Mouse (Mus musculus) heart, embryonic 15.5 days (tissue): ENCODE measurements around the gene Peli2. TPM values are rescaled to one million over a fixed set of nuclear protein-coding genes. Genes with fewer than 3 reads are reported as not detected.
A peak's percentile ranks its signal among the peaks of the same experiment; 100 is the strongest.

Source experiments
- ATAC-seq: fragments of 200-750 bp; cut with Nextera tagmentation; replicated peaks from 2 replicates; pipeline ENCODE4 v1.8.0; 2017; ENCODE audit warnings: low read depth, moderate TSS enrichment; ENCODE audit not compliant: insufficient number of reproducible peaks, insufficient read depth, low FRiP score
- H3K27ac ChIP-seq: fragments of 300-500 bp; sonication (generic); 2 replicates; pipeline ENCODE4 v1.5.1; 2015; ENCODE audit warnings: mild to moderate bottlenecking, inconsistent platforms
- H3K27me3 ChIP-seq: fragments of 300-500 bp; sonication (generic); 2 replicates; pipeline ENCODE4 v1.6.1; 2015; ENCODE audit warnings: inconsistent platforms
- H3K36me3 ChIP-seq: fragments of 300-500 bp; sonication (generic); 2 replicates; pipeline ENCODE4 v1.6.1; 2015; ENCODE audit warnings: mild to moderate bottlenecking, inconsistent platforms
- H3K4me1 ChIP-seq: fragments of 300-500 bp; sonication (generic); replicated peaks from 2 replicates; pipeline ENCODE4 v1.6.1; 2015; ENCODE audit warnings: inconsistent platforms
- H3K4me2 ChIP-seq: fragments of 300-500 bp; sonication (generic); 2 replicates; pipeline ENCODE4 v1.6.1; 2015; ENCODE audit warnings: inconsistent platforms, mild to moderate bottlenecking, moderate library complexity
- H3K4me3 ChIP-seq: fragments of 300-500 bp; sonication (generic); 2 replicates; pipeline ENCODE4 v1.5.1; 2015; ENCODE audit warnings: mild to moderate bottlenecking, inconsistent platforms
- H3K9ac ChIP-seq: fragments of 300-500 bp; sonication (generic); 2 replicates; pipeline ENCODE4 v1.6.1; 2015; ENCODE audit warnings: mild to moderate bottlenecking, inconsistent platforms
- H3K9me3 ChIP-seq: fragments of 300-500 bp; sonication (generic); replicated peaks from 2 replicates; pipeline ENCODE4 v1.6.1; 2016; ENCODE audit warnings: inconsistent platforms
- WGBS: fragments of 180-500 bp; shearing (Covaris S2); methylation state at CpG from one replicate; pipeline ENCODE4 v1.1.7; 2015; ENCODE audit warnings: mixed read lengths; 5-methylcytosine and 5-hydroxymethylcytosine counted together
- polyA plus RNA-seq: library from polyadenylated mRNA; unstranded; fragments of >200 nt; fragmentation: Nextera tagmentation; extraction: Ambion mirVana; gene quantifications from 2 replicates; pipeline ENCODE4 v1.2.1, GENCODE M21; 2015

Gene Peli2
- polyA plus RNA-seq, 1 experiment from 2014 or later, result 2.3 TPM

- H3K27ac ChIP-seq, result no peak overlapping the region
- H3K4me1 ChIP-seq, result no peaks in the 10 kb centered on the region
- no peaks in the 10 kb centered on the region; the same call in 1 of the 2 replicates for H3K27me3 ChIP-seq
- no peak overlapping the region for H3K4me2 ChIP-seq
- H3K36me3 ChIP-seq, result no peaks in the 10 kb centered on the region
- H3K9me3 ChIP-seq, result no peaks in the 10 kb centered on the region
- no peak for ATAC-seq
- no peak overlapping the region for H3K9ac ChIP-seq
- no peak overlapping the region for H3K4me3 ChIP-seq
- 85% methylated on average over 8 of the region's 8 CpGs for WGBS
Observed at GRCm38 (mm10) chr14:48154641-48155040, 34.0 kb downstream of the Peli2 start.

DNA sequence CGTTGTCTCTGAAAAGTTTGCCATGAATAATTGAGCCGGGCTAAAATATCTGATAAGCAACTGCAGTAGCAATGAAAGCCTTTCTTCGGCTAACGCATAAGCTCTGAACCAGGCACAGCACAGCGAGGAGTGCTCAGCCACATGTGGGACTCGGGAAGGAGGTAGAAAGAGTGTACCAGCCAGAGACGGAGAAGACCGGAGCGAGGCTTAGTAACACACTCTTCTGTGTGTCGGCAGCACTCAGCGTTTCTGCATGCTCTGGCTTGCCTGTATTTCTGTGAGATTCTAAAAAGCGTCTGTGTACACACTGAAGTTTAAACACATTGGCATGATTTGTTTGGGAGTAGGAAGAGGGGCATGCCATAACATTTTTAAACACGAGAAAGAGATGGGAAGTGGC, 34.5 kb downstream of the Peli2 start:
- ATAC-seq, result no peak
- H3K4me1 ChIP-seq, result no peaks in the 10 kb centered on the region
- 61% methylated on average over 13 of the region's 13 CpGs for WGBS
- H3K27me3 ChIP-seq, result no peaks in the 10 kb centered on the region
- H3K36me3 ChIP-seq, result no peaks in the 10 kb centered on the region
- H3K9ac ChIP-seq, result no peak overlapping the region
- no peak overlapping the region for H3K4me3 ChIP-seq
- no peak overlapping the region for H3K27ac ChIP-seq
- no peaks in the 10 kb centered on the region for H3K9me3 ChIP-seq
- no peak overlapping the region for H3K4me2 ChIP-seq

GRCm38 (mm10) chr14:48157085-48157484, 36.5 kb downstream of the Peli2 start:
- no peak overlapping the region for H3K4me2 ChIP-seq
- no peak for ATAC-seq
- WGBS, result 78% methylated on average over 3 of the region's 3 CpGs

GRCm38 (mm10) chr14:48157835-48158234, 37.2 kb downstream of the Peli2 start:
- no peak for ATAC-seq
- no peaks in the 10 kb centered on the region for H3K27me3 ChIP-seq
- 77% methylated on average over 8 of the region's 8 CpGs for WGBS

More at GRCm38 (mm10) chr14:48157085-48157484, 36.5 kb downstream of the Peli2 start:
- Histone ChIP-seq H3K36me3 (no peaks in the 10 kb centered on the region), H3K9ac (no peak overlapping the region), H3K27me3 (no peaks in the 10 kb centered on the region), H3K9me3 (no peaks in the 10 kb centered on the region), H3K27ac (no peak overlapping the region), H3K4me1 (no peaks in the 10 kb centered on the region), H3K4me3 (no peak overlapping the region)

GRCm38 (mm10) chr14:48159401-48159800, 38.8 kb downstream of the Peli2 start:
- Histone ChIP-seq H3K4me1 (0 out of 2 replicates have a peak, but pooled peaks cover 3% of the 10 kb centered on the region), H3K36me3 (no peaks in the 10 kb centered on the region), H3K4me2 (no peak overlapping the region), H3K27ac (no peak overlapping the region), H3K4me3 (no peak overlapping the region), H3K9me3 (no peaks in the 10 kb centered on the region), H3K27me3 (peaks cover 4% of the 10 kb centered on the region; the same call in 1 of the 2 replicates), H3K9ac (no peak overlapping the region)
- 86% methylated on average over 3 of the region's 3 CpGs for WGBS
- no peak for ATAC-seq

More at GRCm38 (mm10) chr14:48157835-48158234, 37.2 kb downstream of the Peli2 start:
- Histone ChIP-seq H3K27ac (no peak overlapping the region), H3K4me3 (no peak overlapping the region), H3K36me3 (no peaks in the 10 kb centered on the region), H3K4me2 (no peak overlapping the region), H3K4me1 (no peaks in the 10 kb centered on the region), H3K9ac (no peak overlapping the region), H3K9me3 (no peaks in the 10 kb centered on the region)

DNA sequence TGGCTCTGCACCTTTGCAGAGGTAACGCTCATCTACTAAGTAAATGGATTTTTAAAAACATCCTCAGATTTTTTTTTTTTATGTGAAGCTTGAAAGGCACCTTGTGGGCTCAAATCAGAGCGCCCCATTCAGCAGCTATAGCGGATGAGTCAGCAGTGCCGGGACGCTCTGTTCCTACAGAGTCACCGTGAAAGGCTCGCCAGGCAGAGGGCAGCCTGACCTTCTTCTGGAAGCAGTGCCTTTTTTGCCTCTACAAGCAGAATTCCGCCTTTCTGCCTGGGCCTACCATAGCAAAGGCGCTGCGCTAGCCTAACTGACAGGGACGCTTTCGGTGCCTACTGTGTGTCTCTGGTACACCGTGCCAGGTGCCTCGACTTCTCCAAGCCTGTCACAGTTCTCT, 41.8 kb downstream of the Peli2 start:
- 70% methylated on average over 14 of the region's 14 CpGs for WGBS
- Histone ChIP-seq H3K4me1 (0 out of 2 replicates have a peak, but pooled peaks cover 3% of the 10 kb centered on the region), H3K9me3 (no peaks in the 10 kb centered on the region), H3K36me3 (no peaks in the 10 kb centered on the region), H3K4me3 (no peak overlapping the region), H3K9ac (no peak overlapping the region), H3K27me3 (peaks cover 4% of the 10 kb centered on the region; the same call in 1 of the 2 replicates), H3K4me2 (no peak overlapping the region), H3K27ac (no peak overlapping the region)
- ATAC-seq, result 0 out of 2 replicates have a peak, but pooled peaks have one; percentile 45

- Histone ChIP-seq H3K9ac (no peak overlapping the region), H3K27ac (no peak overlapping the region), H3K36me3 (no peaks in the 10 kb centered on the region), H3K4me2 (no peak overlapping the region), H3K4me3 (no peak overlapping the region), H3K9me3 (no peaks in the 10 kb centered on the region), H3K4me1 (0 out of 2 replicates have a peak, but pooled peaks cover 3% of the 10 kb centered on the region), H3K27me3 (peaks cover 4% of the 10 kb centered on the region; the same call in 1 of the 2 replicates)
- 54% methylated on average over 8 of the region's 8 CpGs for WGBS
- no peak for ATAC-seq
Observed at GRCm38 (mm10) chr14:48164917-48165316, 44.3 kb downstream of the Peli2 start.

DNA sequence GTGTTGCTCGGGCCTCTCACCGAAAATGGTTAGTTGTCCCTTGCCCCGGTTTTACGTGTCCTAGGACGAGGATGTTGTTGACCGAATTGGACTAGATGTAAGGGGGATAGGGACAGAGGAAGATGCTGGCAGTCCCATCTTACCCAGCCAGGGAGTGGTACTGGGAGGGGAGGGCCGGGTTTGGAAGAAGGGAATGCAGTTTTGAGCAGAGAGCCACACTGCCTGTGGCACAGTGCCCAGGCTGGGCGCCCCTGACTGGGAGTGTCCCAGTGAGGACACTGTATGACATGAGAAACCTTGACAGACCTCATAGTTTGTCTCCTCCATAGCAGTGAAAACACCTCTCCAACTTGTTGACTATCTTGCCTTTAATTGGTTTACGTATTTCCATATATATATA, 45.8 kb downstream of the Peli2 start:
- no peaks in the 10 kb centered on the region for H3K9me3 ChIP-seq
- no peak overlapping the region for H3K27ac ChIP-seq
- H3K27me3 ChIP-seq, result peaks cover 4% of the 10 kb centered on the region; the same call in 1 of the 2 replicates
- WGBS, result 87% methylated on average over 9 of the region's 9 CpGs
- H3K4me1 ChIP-seq, result 0 out of 2 replicates have a peak, but pooled peaks cover 3% of the 10 kb centered on the region
- H3K36me3 ChIP-seq, result no peaks in the 10 kb centered on the region
- no peak overlapping the region for H3K4me3 ChIP-seq
- no peak overlapping the region for H3K9ac ChIP-seq
- H3K4me2 ChIP-seq, result no peak overlapping the region
- no peak; the same call in 1 of the 2 replicates for ATAC-seq

DNA sequence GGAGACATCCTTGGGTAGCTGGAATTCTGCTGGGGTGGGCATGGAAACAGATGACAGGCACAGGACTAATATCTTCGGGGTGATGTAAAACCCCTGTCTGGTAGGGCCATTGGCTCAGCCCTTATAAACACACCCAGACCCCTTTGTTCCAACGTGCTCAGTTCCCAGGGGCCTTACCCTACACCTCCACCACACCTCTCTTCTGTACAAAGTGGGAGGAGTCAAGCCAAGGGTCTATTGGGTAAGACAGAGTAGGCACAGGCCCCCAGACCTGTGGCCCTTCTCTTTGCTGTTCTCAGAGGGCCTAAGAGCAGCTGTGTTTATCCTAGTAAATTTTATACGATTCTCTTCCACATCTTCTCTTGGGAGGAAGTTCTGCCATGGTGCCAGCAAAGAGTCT, 46.4 kb downstream of the Peli2 start:
- 0 out of 2 replicates have a peak, but pooled peaks cover 3% of the 10 kb centered on the region for H3K4me1 ChIP-seq
- no peak overlapping the region for H3K27ac ChIP-seq
- no peaks in the 10 kb centered on the region for H3K9me3 ChIP-seq
- H3K4me2 ChIP-seq, result no peak overlapping the region
- no peak for ATAC-seq
- no peak overlapping the region for H3K4me3 ChIP-seq
- H3K9ac ChIP-seq, result no peak overlapping the region
- H3K36me3 ChIP-seq, result no peaks in the 10 kb centered on the region
- 65% methylated on average over 3 of the region's 3 CpGs for WGBS
- H3K27me3 ChIP-seq, result peaks cover 4% of the 10 kb centered on the region; the same call in 1 of the 2 replicates

DNA sequence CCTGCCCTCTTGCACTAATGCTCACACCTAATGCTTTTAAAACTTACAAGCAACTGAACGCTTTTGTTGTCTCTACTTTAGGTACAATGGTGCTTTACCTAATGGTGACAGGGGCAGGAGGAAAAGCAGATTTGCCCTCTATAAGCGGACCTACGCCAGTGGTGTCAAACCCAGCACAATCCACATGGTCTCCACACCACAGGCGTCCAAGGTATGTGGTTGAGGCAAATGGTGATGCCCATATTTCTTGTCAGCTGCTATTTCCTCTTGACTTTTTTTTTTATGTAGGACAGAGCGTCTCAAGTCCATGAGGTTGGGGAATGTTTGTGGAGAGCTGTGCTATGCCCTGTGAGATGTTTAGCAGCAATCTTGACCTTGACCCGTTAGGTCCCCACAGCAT, 47.5 kb downstream of the Peli2 start:
- WGBS, result 72% methylated on average over 6 of the region's 6 CpGs
- no peak overlapping the region for H3K27ac ChIP-seq
- 0 out of 2 replicates have a peak, but pooled peaks cover 3% of the 10 kb centered on the region for H3K4me1 ChIP-seq
- H3K9me3 ChIP-seq, result no peaks in the 10 kb centered on the region
- H3K4me3 ChIP-seq, result no peak overlapping the region
- no peak for ATAC-seq
- H3K9ac ChIP-seq, result no peak overlapping the region
- H3K27me3 ChIP-seq, result peaks cover 4% of the 10 kb centered on the region; the same call in 1 of the 2 replicates
- no peaks in the 10 kb centered on the region for H3K36me3 ChIP-seq
- no peak overlapping the region for H3K4me2 ChIP-seq

GRCm38 (mm10) chr14:48169970-48170369, 49.3 kb downstream of the Peli2 start:
- ATAC-seq, result no peak
- no peak overlapping the region for H3K4me2 ChIP-seq
- no peaks in the 10 kb centered on the region for H3K36me3 ChIP-seq
- H3K4me1 ChIP-seq, result no peaks in the 10 kb centered on the region
- no peaks in the 10 kb centered on the region for H3K27me3 ChIP-seq
- H3K27ac ChIP-seq, result no peak overlapping the region
- no peak overlapping the region for H3K4me3 ChIP-seq
- WGBS, result 60% methylated on average over 7 of the region's 7 CpGs
- H3K9ac ChIP-seq, result no peak overlapping the region
- no peaks in the 10 kb centered on the region for H3K9me3 ChIP-seq

- H3K4me3 ChIP-seq, result no peak overlapping the region
- no peaks in the 10 kb centered on the region for H3K36me3 ChIP-seq
- no peak overlapping the region for H3K9ac ChIP-seq
- WGBS, result 73% methylated on average over 12 of the region's 12 CpGs
- ATAC-seq, result no peak
- no peaks in the 10 kb centered on the region for H3K9me3 ChIP-seq
- no peak overlapping the region for H3K27ac ChIP-seq
- H3K4me1 ChIP-seq, result no peaks in the 10 kb centered on the region
- H3K4me2 ChIP-seq, result no peak overlapping the region
- H3K27me3 ChIP-seq, result no peaks in the 10 kb centered on the region
Observed at GRCm38 (mm10) chr14:48171268-48171667, 50.6 kb downstream of the Peli2 start.
